Mouse (Mus musculus) ES-Bruce4 (cell line): ENCODE data around the gene Serpina3k.

Source experiments
- CTCF ChIP-seq: IDR thresholded peaks from one replicate; pipeline ENCODE4 v1.8.1; 2011; ENCODE audit warnings: low read depth, low read length
- EP300 ChIP-seq: IDR thresholded peaks from 2 replicates; pipeline ENCODE4 v1.6.1; 2011; ENCODE audit warnings: low read depth, low read length; ENCODE audit not compliant: insufficient read depth
- POLR2A ChIP-seq: IDR thresholded peaks from one replicate; pipeline ENCODE4 v1.8.1; 2011; ENCODE audit warnings: low read length; ENCODE audit not compliant: insufficient read depth

DNA sequence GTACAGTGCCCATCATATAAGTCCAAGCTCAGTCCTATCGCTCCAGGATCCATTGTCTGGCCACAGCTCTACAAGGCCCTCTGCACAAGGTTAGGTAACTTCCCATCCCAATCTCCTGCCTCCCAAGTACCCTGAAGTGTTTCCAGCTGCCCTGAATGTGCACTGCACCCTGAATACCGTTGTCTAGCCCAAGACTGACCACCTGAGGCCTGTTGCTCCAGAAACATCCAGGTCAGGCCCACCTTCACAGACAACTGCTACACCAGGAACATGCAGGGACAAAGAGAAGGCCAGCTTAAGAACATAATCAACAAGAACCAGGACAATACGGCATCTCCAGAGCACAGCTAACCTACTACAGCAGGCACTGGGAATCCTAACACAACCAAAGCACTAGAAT lies 31.7 kb downstream of the Serpina3k start:
- TF ChIP-seq POLR2A (no peak), CTCF (no peak), EP300 (no peak)
